30 mouse cellular contexts compared by ENCODE assay signal in genomic region chr1:131061740-131062254, GRCm38 (mm10). TPM values are rescaled to one million over a fixed set of nuclear protein-coding genes. Genes with fewer than 3 reads are reported as not detected.
A peak's percentile ranks its signal among the peaks of the same experiment; 100 is the strongest.
DNase-seq lines count a peak whose midpoint lies in the region; ATAC-seq and TF ChIP-seq lines count a peak whose summit lies in the region.
"Had no signal": no experiment of that assay in that cellular context is flagged by ENCODE, and none has a peak within 500 bp of the region (broad histone marks: within the 10 kb centered on the region; RNA-seq: fewer than 3 reads in every experiment).

No protein-coding gene starts in this region.

- peak overlapping the region; percentile 80 for H3K27ac ChIP-seq in heart, embryonic 11.5 days (ENCODE audit: low read depth, low read length)
- no peak overlapping the region for H3K27ac ChIP-seq in liver, embryonic 13.5 days
- H3K27ac ChIP-seq in embryonic facial prominence, embryonic 10.5 days (replicated peaks): 0 out of 2 replicates have a peak overlapping the region, but pooled peaks have one; percentile 8
- peak overlapping the region; percentile 82 for H3K27ac ChIP-seq in heart, postnatal 0 days (ENCODE audit: low read depth)
- H3K27ac ChIP-seq: embryonic facial prominence, embryonic 12.5 days; limb, embryonic 13.5 days; liver, embryonic 15.5 days; neural tube, embryonic 12.5 days had no signal

- H3K4me2 ChIP-seq in heart, embryonic 11.5 days: peak overlapping the region; percentile 40
- H3K4me2 ChIP-seq in liver, embryonic 13.5 days: no peak overlapping the region
- no peak overlapping the region for H3K4me2 ChIP-seq in heart, postnatal 0 days (ENCODE audit: low read depth, low read length)
- H3K4me2 ChIP-seq: embryonic facial prominence, embryonic 12.5 days; limb, embryonic 13.5 days; midbrain, embryonic 13.5 days; neural tube, embryonic 12.5 days had no signal

- no peak for TF ChIP-seq EP300 in heart, postnatal 0 days (IDR thresholded peaks at IDR 0.05; ENCODE audit: low read depth)

- ATAC-seq in heart, embryonic 11.5 days (replicated peaks; ENCODE audit: insufficient number of reproducible peaks, low FRiP score, low TSS enrichment): 0 out of 2 replicates have a peak, but pooled peaks have one; percentile 6
- no peak for ATAC-seq in liver, embryonic 13.5 days (ENCODE audit: low read depth)
- ATAC-seq in heart, postnatal 0 days (ENCODE audit: insufficient read depth, low read depth): no peak

- H3K9ac ChIP-seq in heart, embryonic 11.5 days (ENCODE audit: low read depth, low read length): peak overlapping the region; percentile 56; the same call in 1 of the 2 replicates
- peak overlapping the region; percentile 26 for H3K9ac ChIP-seq in liver, embryonic 13.5 days
- H3K9ac ChIP-seq in heart, postnatal 0 days (replicated peaks; ENCODE audit: low read depth, low read length): no peak overlapping the region
- H3K9ac ChIP-seq: embryonic facial prominence, embryonic 12.5 days; forebrain, postnatal 0 days; limb, embryonic 13.5 days; liver, embryonic 15.5 days; midbrain, embryonic 13.5 days; neural tube, embryonic 12.5 days had no signal

- DNase-seq in heart, postnatal 10 days: no peak
- DNase-seq in liver, embryonic 13.5 days: no peak
- no peak for DNase-seq in liver
- no peak for DNase-seq in embryonic facial prominence, embryonic 10.5 days (ENCODE audit: low spot score)
- no peak for DNase-seq in heart, postnatal 0 days (ENCODE audit: low spot score)
- DNase-seq in right cerebral cortex, postnatal 14 days: no peak
- DNase-seq: adrenal gland, adult 8-10 months; B cell, adult 2 months; cerebellum, adult 18-20 months; cerebellum, postnatal 14 days; forebrain, postnatal 0 days; gastrocnemius, postnatal 36 days; kidney, adult 18-20 months; kidney, postnatal 4 days; right cerebral cortex, postnatal 25 days; spleen, adult 18-20 months had no signal

- H3K36me3 ChIP-seq in heart, embryonic 11.5 days (ENCODE audit: control insufficient read depth, insufficient read depth, low read length): peaks cover 5% of the 10 kb centered on the region
- H3K36me3 ChIP-seq in liver, embryonic 13.5 days: peaks cover 11% of the 10 kb centered on the region
- H3K36me3 ChIP-seq in embryonic facial prominence, embryonic 10.5 days (replicated peaks): peaks cover 24% of the 10 kb centered on the region
- peaks cover 17% of the 10 kb centered on the region for H3K36me3 ChIP-seq in heart, postnatal 0 days (replicated peaks; ENCODE audit: control insufficient read depth, insufficient read depth, low read length)

- H3K4me1 ChIP-seq in heart, embryonic 11.5 days (ENCODE audit: control insufficient read depth, insufficient read depth, low read length): peaks cover 72% of the 10 kb centered on the region
- H3K4me1 ChIP-seq in liver, embryonic 13.5 days (replicated peaks): peaks cover 71% of the 10 kb centered on the region
- peaks cover 53% of the 10 kb centered on the region for H3K4me1 ChIP-seq in embryonic facial prominence, embryonic 10.5 days
- peaks cover 62% of the 10 kb centered on the region for H3K4me1 ChIP-seq in heart, postnatal 0 days (ENCODE audit: control insufficient read depth, insufficient read depth)

- no peaks in the 10 kb centered on the region for H3K27me3 ChIP-seq in heart, embryonic 11.5 days (ENCODE audit: control insufficient read depth, insufficient read depth, low read length)
- H3K27me3 ChIP-seq in liver, embryonic 13.5 days: no peaks in the 10 kb centered on the region
- H3K27me3 ChIP-seq in embryonic facial prominence, embryonic 10.5 days (replicated peaks; ENCODE audit: low read depth, poor library complexity, severe bottlenecking): no peaks in the 10 kb centered on the region
- no peaks in the 10 kb centered on the region for H3K27me3 ChIP-seq in heart, postnatal 0 days (ENCODE audit: control insufficient read depth, insufficient read depth, low read length)
- H3K27me3 ChIP-seq: CH12.LX; embryonic facial prominence, embryonic 12.5 days; limb, embryonic 13.5 days; liver, embryonic 15.5 days; midbrain, embryonic 13.5 days; neural tube, embryonic 12.5 days had no signal

- H3K4me3 ChIP-seq in heart, embryonic 11.5 days (ENCODE audit: low read depth, low read length): no peak overlapping the region
- no peak overlapping the region for H3K4me3 ChIP-seq in liver, embryonic 13.5 days (replicated peaks)
- H3K4me3 ChIP-seq in embryonic facial prominence, embryonic 10.5 days: no peak overlapping the region
- H3K4me3 ChIP-seq in heart, postnatal 0 days (ENCODE audit: low read depth, low read length): no peak overlapping the region
- H3K4me3 ChIP-seq: embryonic facial prominence, embryonic 12.5 days; limb, embryonic 13.5 days; liver, embryonic 15.5 days; midbrain, embryonic 13.5 days; neural tube, embryonic 12.5 days had no signal

- H3K9me3 ChIP-seq in heart, embryonic 11.5 days (replicated peaks; ENCODE audit: control insufficient read depth, low read length): no peaks in the 10 kb centered on the region
- H3K9me3 ChIP-seq in liver, embryonic 13.5 days (replicated peaks): no peaks in the 10 kb centered on the region
- no peaks in the 10 kb centered on the region for H3K9me3 ChIP-seq in embryonic facial prominence, embryonic 10.5 days
- no peaks in the 10 kb centered on the region for H3K9me3 ChIP-seq in heart, postnatal 0 days (replicated peaks; ENCODE audit: control insufficient read depth, low read length)
- H3K9me3 ChIP-seq: embryonic facial prominence, embryonic 12.5 days; G1E; limb, embryonic 13.5 days; liver, embryonic 15.5 days; midbrain, embryonic 13.5 days; neural tube, embryonic 12.5 days had no signal

- intact Hi-C loops in heart, postnatal 10 days (cut with DNase I): loop anchor here (5.0 kb wide), 1 partner anchor 76 kb away; the partner anchor contains the start of gene Dyrk3

- WGBS in heart, embryonic 11.5 days (ENCODE audit: insufficient replicate concordance): 40% methylated on average over 7 of the region's 7 CpGs
- 54% methylated on average over 7 of the region's 7 CpGs for WGBS in liver, embryonic 13.5 days (ENCODE audit: insufficient replicate concordance)
- WGBS in embryonic facial prominence, embryonic 10.5 days: 88% methylated on average over 7 of the region's 7 CpGs
- WGBS in heart, postnatal 0 days: 38% methylated on average over 7 of the region's 7 CpGs

- TF ChIP-seq CTCF in heart, postnatal 0 days (IDR thresholded peaks at IDR 0.05; ENCODE audit: low read depth): no peak

RNA-seq across cellular contexts. Expression of gene Mapkapk2, which starts 35.8 kb away (rescaled TPM):
- 51.4 and 57.6 TPM in 2 replicates for polyA plus RNA-seq in heart, embryonic 11.5 days (2014; fragmentation: Nextera tagmentation; extraction: Ambion mirVana)
- total RNA-seq in heart, postnatal 10 days (2021): 100 to 1,000 TPM; 204 to 224 TPM
- 12.0 and 12.3 TPM in 2 replicates for polyA plus RNA-seq in liver, embryonic 13.5 days (2015; fragmentation: Nextera tagmentation; extraction: Ambion mirVana)
- polyA plus RNA-seq in embryonic facial prominence, embryonic 10.5 days (2016; fragmentation: Nextera tagmentation; extraction: Ambion mirVana): 44.4 and 45.4 TPM in 2 replicates
- 302 and 348 TPM in 2 replicates for total RNA-seq in heart, postnatal 0 days (2014; rRNA removed; ENCODE audit: low replicate concordance)
- 62.6 and 69.9 TPM in 2 replicates for polyA plus RNA-seq in heart, postnatal 0 days (2015; fragmentation: Nextera tagmentation; extraction: Ambion mirVana)

RNA-seq across cellular contexts. Expression of gene Il10, which starts 42.2 kb away (rescaled TPM):
- polyA plus RNA-seq in heart, embryonic 11.5 days (2014; fragmentation: Nextera tagmentation; extraction: Ambion mirVana): not detected in 2 replicates
- total RNA-seq in heart, postnatal 10 days (2021): not detected
- polyA plus RNA-seq in liver, embryonic 13.5 days (2015; fragmentation: Nextera tagmentation; extraction: Ambion mirVana): not detected in 2 replicates
- not detected in 2 replicates for polyA plus RNA-seq in embryonic facial prominence, embryonic 10.5 days (2016; fragmentation: Nextera tagmentation; extraction: Ambion mirVana)
- not detected in 2 replicates for total RNA-seq in heart, postnatal 0 days (2014; rRNA removed; ENCODE audit: low replicate concordance)
- not detected in 2 replicates for polyA plus RNA-seq in heart, postnatal 0 days (2015; fragmentation: Nextera tagmentation; extraction: Ambion mirVana)
- total RNA-seq: forebrain, postnatal 0 days; G1E; gastrocnemius, postnatal 36 days; left cerebral cortex, adult 18-20 months; left cerebral cortex, postnatal 25 days had no signal
- polyA plus RNA-seq: embryonic facial prominence, embryonic 12.5 days; forebrain, embryonic 11.5 days; forebrain, postnatal 0 days; G1E; hindbrain, embryonic 11.5 days; kidney, embryonic 16.5 days; liver, embryonic 15.5 days; lung, embryonic 16.5 days; midbrain, embryonic 13.5 days; neural tube, embryonic 12.5 days had no signal
